Mouse (Mus musculus) erythroblast, adult 5-6 weeks (primary cell): ENCODE measurements around the gene Pebp1. TPM values are rescaled to one million over a fixed set of nuclear protein-coding genes. Genes with fewer than 3 reads are reported as not detected.

Experiments
- ATAC-seq: replicated peaks from 2 replicates; pipeline ENCODE4 v1.8.0; 2016; ENCODE audit warnings: moderate number of reproducible peaks, mild to moderate bottlenecking, moderate TSS enrichment, inconsistent platforms; ENCODE audit not compliant: poor library complexity, low FRiP score, severe bottlenecking
- total RNA-seq, 2 experiments: library from RNA; stranded (forward) in 1 of 2; stranded (reverse) in 1 of 2; fragments of 150-400 nt in 1 of 2; fragments of 200-764, 138-1000 nt in 1 of 2; gene quantifications; 2 replicates each; pipeline versions ENCODE4 v1.2.3 to v1.2.4; 2015 to 2017; ENCODE audit warnings: low replicate concordance in 2 of 2

The Pebp1 gene
- total RNA-seq, 2 experiments from 2014 or later, result 17.4 to 43.4 TPM

DNA sequence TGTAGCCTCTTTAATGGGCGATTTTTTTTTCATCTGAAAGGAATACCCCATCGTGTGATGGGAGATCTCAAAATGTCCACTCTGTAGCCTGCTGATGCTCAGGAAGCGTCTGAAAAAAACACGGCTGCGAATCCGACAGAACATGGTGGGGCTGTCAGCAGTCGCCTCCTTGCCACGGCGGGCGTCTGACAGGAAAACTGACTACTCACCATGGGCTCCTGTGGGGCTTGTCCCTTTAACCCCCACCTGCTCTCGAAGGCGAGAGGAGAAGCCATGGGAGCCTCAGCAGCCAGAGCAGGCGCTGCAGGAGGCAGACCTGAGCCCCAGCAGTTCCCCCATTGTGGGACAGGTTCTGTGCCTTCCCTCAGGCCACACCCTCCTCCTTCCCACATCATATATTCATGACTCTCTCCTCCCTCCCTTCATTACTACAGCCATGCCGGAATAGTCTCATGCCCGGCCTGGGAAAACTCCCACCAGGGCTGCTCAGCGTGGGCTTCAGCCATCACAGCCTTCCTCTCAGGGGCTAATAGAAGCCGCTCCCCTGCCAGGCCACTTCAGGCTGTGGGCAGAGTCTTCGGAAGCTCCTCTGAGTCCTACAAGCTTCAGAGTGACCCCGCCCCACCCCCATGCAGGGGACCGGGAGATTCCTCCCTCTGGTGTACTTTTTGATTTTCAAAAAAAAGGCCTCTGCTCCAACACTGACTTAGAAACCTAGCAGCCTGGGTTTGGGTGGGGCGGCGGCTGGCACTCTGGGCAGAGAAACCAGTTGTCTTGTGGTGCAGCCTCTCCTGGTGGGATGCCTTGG is 44.5 kb downstream of the Pebp1 start:
- ATAC-seq, result no peak

DNA sequence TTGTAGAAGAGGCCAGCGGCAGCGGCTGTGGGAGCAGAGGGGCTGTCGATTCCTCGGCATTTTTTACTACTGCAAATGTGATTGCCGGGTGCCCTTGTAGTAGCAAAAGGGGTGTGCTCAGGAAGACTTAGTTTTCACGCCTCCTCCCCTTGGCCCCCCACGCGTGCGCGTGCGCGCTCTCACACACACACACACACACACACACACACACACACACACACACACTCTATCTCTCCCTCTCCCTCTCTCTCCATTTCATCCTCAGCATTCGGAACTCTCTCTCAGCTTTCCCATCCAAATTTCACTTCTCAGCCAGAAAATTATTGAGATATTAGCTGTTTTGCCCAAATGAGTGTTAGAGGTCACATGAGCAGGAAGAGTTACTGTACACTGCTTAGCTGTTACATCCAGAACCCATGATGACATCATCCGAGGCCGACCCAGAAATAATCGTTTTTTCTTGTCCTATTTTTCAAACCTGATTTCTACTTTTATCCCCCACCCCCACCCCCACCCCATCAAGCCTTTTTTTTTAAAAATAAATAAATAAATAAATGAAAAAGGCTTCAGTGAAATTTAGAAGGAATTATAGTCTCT is 45.4 kb downstream of the Pebp1 start:
- ATAC-seq, result no peak

DNA sequence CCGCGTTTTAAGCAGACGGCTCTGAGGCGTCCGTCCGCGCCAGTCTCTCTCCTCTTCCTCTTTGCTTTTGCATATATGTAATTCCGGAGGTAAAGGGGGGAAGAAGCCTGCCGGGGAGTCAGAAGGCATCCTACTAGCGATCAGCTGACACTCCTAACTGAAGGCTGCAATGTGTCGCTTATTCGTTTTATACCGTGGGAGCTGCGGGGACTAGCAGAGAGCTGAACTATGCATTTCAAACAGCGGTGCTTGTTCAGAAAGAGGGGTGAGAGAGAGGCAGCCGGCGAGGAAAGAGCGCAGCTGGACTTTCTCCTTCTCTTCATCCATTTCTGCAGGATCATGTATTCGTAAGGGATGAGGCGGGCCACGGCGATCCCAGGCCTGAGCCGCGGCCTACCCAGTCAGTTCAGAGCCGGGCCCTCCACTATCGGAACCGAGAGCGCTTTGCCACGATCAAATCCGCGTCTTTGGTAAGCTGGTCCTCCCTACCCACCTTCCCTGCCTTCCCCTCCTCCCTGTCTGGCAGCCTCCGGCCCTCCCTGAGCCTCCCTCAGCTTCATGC is 46.6 kb downstream of the Pebp1 start:
- no peak for ATAC-seq

DNA sequence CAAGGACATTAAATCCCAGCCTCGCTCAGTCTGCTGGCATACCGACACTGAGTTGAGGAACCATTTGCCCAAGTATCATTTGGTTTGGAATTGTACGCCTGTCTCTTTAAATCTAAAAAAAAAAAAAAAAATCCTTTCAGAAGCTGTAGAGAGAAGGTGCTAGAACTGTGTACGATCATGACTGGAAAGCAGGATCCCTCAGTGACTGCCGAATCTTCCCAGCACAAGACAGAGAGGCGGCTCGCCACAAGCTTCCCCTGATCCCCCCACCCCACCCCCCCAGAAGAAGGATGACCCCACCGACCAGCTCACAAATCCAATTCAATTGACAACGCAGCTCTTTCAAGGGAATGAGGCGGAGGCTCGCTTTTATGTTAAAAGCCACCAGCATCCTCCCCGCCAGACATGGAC is 47.1 kb downstream of the Pebp1 start:
- ATAC-seq, result no peak

DNA sequence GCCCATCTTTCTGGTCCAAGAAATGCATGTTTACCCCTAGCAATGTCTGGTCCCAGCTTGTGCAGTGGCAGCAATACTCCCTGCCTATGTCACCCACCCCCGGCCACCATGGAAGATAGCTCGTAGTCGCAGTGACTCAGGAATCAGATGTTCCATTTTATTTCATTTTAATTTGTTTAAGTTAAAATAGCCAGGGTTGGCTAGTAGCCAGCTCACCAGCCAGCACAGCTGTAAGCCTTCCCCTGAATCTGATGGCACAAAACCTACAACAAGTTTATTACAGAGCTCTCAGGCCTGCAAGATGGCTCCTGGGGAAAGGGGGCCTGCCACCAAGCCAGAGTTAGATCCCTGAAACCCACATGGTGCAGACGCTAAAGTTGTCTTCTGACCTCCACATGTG is 48.3 kb downstream of the Pebp1 start:
- ATAC-seq, result no peak

DNA sequence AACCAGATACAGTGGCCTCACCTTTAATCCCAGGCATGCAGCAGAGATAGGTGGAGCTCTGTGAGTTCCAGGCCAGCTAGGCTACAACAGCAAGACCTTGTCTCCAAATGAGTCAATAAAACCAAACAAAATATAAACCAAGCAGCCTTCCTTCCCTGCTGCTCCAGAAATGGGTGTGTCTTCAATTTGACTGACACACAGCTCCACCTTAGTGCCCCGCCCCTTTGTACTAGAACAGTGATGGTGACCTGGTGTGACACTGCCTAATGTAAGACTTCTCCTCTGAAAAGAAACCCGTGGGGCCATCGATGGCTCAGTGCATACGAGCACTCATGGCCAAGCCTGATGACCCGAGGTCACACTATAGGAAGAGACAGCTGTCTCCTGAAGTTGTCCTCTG is 50.9 kb downstream of the Pebp1 start:
- ATAC-seq, result no peak

Other genes starting within 250 kb of the Pebp1 start
- 20.7 and 25.0 TPM in 2 replicates for gene Suds3, start 171.5 kb downstream of the Pebp1 start, total RNA-seq (2015; ENCODE audit: low replicate concordance)
- 73.7 and 98.8 TPM in 2 replicates for gene Suds3, start 171.5 kb downstream of the Pebp1 start, total RNA-seq (2017; ENCODE audit: low replicate concordance)
- 28.4 and 30.1 TPM in 2 replicates for gene Taok3, start 167.5 kb downstream of the Pebp1 start, total RNA-seq (2015; ENCODE audit: low replicate concordance)
- gene Taok3, start 167.5 kb downstream of the Pebp1 start, total RNA-seq (2017; ENCODE audit: low replicate concordance), result 32.5 and 43.4 TPM in 2 replicates
- gene Vsig10, start 31.5 kb upstream of the Pebp1 start, total RNA-seq (2015; ENCODE audit: low replicate concordance), result 0.84 TPM in 1 of 2 replicates, not detected in the other
- gene Vsig10, start 31.5 kb upstream of the Pebp1 start, total RNA-seq (2017; ENCODE audit: low replicate concordance), result 0.70 and 2.7 TPM in 2 replicates
- gene Wsb2, start 69.7 kb upstream of the Pebp1 start, total RNA-seq (2015; ENCODE audit: low replicate concordance), result 2.9 and 5.6 TPM in 2 replicates
- 3.1 and 4.2 TPM in 2 replicates for gene Wsb2, start 69.7 kb upstream of the Pebp1 start, total RNA-seq (2017; ENCODE audit: low replicate concordance)
- 10.7 and 21.7 TPM in 2 replicates for gene Rfc5, start 101.4 kb upstream of the Pebp1 start, total RNA-seq (2015; ENCODE audit: low replicate concordance)
- 12.1 and 15.8 TPM in 2 replicates for gene Rfc5, start 101.4 kb upstream of the Pebp1 start, total RNA-seq (2017; ENCODE audit: low replicate concordance)
- 0.21 TPM in 1 of 2 replicates, not detected in the other for gene Ksr2, start 126.4 kb upstream of the Pebp1 start, total RNA-seq (2015; ENCODE audit: low replicate concordance)
- gene Ksr2, start 126.4 kb upstream of the Pebp1 start, total RNA-seq (2017; ENCODE audit: low replicate concordance), result under 0.01 TPM in 1 of 2 replicates, not detected in the other